Mouse (Mus musculus) cortical plate, adult 2 months (tissue): ENCODE data around the gene Tex45. TPM values are rescaled to one million over a fixed set of nuclear protein-coding genes. Genes with fewer than 3 reads are reported as not detected.

Experiments used
- H3K27ac ChIP-seq: fragments of 200-500 bp; 2 replicates; pipeline ENCODE4 v1.5.1; 2012; ENCODE audit warnings: low read length, control low read depth, inconsistent platforms; ENCODE audit not compliant: insufficient read depth
- H3K4me1 ChIP-seq: fragments of 200-500 bp; 2 replicates; pipeline ENCODE4 v1.6.1; 2011; ENCODE audit warnings: low read length; ENCODE audit not compliant: control insufficient read depth, insufficient read depth
- H3K4me3 ChIP-seq: fragments of 200-500 bp; 2 replicates; pipeline ENCODE4 v1.5.1; 2011; ENCODE audit warnings: mild to moderate bottlenecking, low read length, control low read depth; ENCODE audit not compliant: insufficient read depth
- CTCF ChIP-seq: fragments of 200-500 bp; IDR thresholded peaks from 2 replicates; pipeline ENCODE4 v1.5.1; 2011; ENCODE audit warnings: mild to moderate bottlenecking, control low read depth, low read length; ENCODE audit not compliant: insufficient read depth; ENCODE audit errors: extremely low read depth
- POLR2A ChIP-seq: fragments of 200-500 bp; IDR thresholded peaks from 2 replicates; pipeline ENCODE4 v1.6.1; 2011; ENCODE audit warnings: mild to moderate bottlenecking, low read length, control low read depth; ENCODE audit not compliant: insufficient read depth; ENCODE audit errors: extremely low read depth
- polyA plus RNA-seq: library from polyadenylated mRNA; depleted of rRNA; stranded (reverse); fragments of >200 nt; gene quantifications from 2 replicates; pipeline ENCODE4 v1.2.3, GENCODE M21; 2012

Tex45 gene
- polyA plus RNA-seq, 1 experiment = 0.21 TPM

- peak within 1 kb of the TSS; percentile 5 for H3K27ac ChIP-seq
- H3K4me3 ChIP-seq = peak within 1 kb of the TSS; percentile 40
- TF ChIP-seq POLR2A (peak; percentile 86), CTCF (no peak)
- peaks cover 10% of the 10 kb centered on the region for H3K4me1 ChIP-seq
Observed at GRCm38 (mm10) chr8:3500235-3501090, 29.8 kb downstream of the Tex45 start, which contains the start of gene Mcoln1. Gene Mcoln1, plus strand, starts transcription at chr8:3500457.

- Histone ChIP-seq H3K27ac (no peak overlapping the region), H3K4me1 (peaks cover 10% of the 10 kb centered on the region), H3K4me3 (no peak overlapping the region)
- TF ChIP-seq CTCF (no peak), POLR2A (peak; percentile 45; the same call in 1 of the 2 replicates)
Observed at GRCm38 (mm10) chr8:3502217-3502616, 31.6 kb downstream of the Tex45 start.

- Histone ChIP-seq H3K4me3 (no peak overlapping the region), H3K4me1 (no peaks in the 10 kb centered on the region), H3K27ac (no peak overlapping the region)
- TF ChIP-seq POLR2A (no peak), CTCF (no peak)
Observed at GRCm38 (mm10) chr8:3507979-3508754, 37.5 kb downstream of the Tex45 start.

- TF ChIP-seq POLR2A = no peak
- no peak for TF ChIP-seq CTCF
- no peaks in the 10 kb centered on the region for H3K4me1 ChIP-seq
Observed at GRCm38 (mm10) chr8:3514681-3515247, 44.1 kb downstream of the Tex45 start.

GRCm38 (mm10) chr8:3515260-3515671 lies 44.6 kb downstream of the Tex45 start, which contains the start of gene Pnpla6:
Gene Pnpla6, plus strand, starts transcription at chr8:3515384.
- H3K4me3 ChIP-seq = peak within 1 kb of the TSS; percentile 74
- peak; percentile 89 for TF ChIP-seq POLR2A
- no peak for TF ChIP-seq CTCF
- peak within 1 kb of the TSS; percentile 45; the same call in 1 of the 2 replicates for H3K27ac ChIP-seq
- H3K4me1 ChIP-seq = no peaks in the 10 kb centered on the region

More at GRCm38 (mm10) chr8:3514681-3515247, 44.1 kb downstream of the Tex45 start:
- 0 out of 2 replicates have a peak overlapping the region, but pooled peaks have one; percentile 0 for H3K27ac ChIP-seq
- peak overlapping the region; percentile 74 for H3K4me3 ChIP-seq

- no peak for TF ChIP-seq CTCF
- TF ChIP-seq POLR2A = no peak
- Histone ChIP-seq H3K4me3 (peak overlapping the region; percentile 74), H3K27ac (peak overlapping the region; percentile 45; the same call in 1 of the 2 replicates), H3K4me1 (no peaks in the 10 kb centered on the region)
Observed at GRCm38 (mm10) chr8:3515771-3516417, 45.2 kb downstream of the Tex45 start.

- H3K4me1 ChIP-seq = no peaks in the 10 kb centered on the region
- H3K27ac ChIP-seq = peak overlapping the region; percentile 45
- peak overlapping the region; percentile 74 for H3K4me3 ChIP-seq
- TF ChIP-seq CTCF (no peak), POLR2A (no peak)
Observed at GRCm38 (mm10) chr8:3516450-3517116, 45.9 kb downstream of the Tex45 start.

GRCm38 (mm10) chr8:3517117-3517495 lies 46.4 kb downstream of the Tex45 start:
- TF ChIP-seq CTCF = no peak
- no peak for TF ChIP-seq POLR2A
- H3K27ac ChIP-seq = peak overlapping the region; percentile 44; the same call in 1 of the 2 replicates
- H3K4me3 ChIP-seq = peak overlapping the region; percentile 74
- H3K4me1 ChIP-seq = no peaks in the 10 kb centered on the region
